Mouse (Mus musculus) cortical plate, adult 2 months (tissue): ENCODE results near the gene Vps4b. TPM values are rescaled to one million over a fixed set of nuclear protein-coding genes. Genes with fewer than 3 reads are reported as not detected.

ENCODE experiments used
- H3K27ac ChIP-seq: fragments of 200-500 bp; 2 replicates; pipeline ENCODE4 v1.5.1; 2012; ENCODE audit warnings: low read length, control low read depth, inconsistent platforms; ENCODE audit not compliant: insufficient read depth
- H3K4me1 ChIP-seq: fragments of 200-500 bp; 2 replicates; pipeline ENCODE4 v1.6.1; 2011; ENCODE audit warnings: low read length; ENCODE audit not compliant: control insufficient read depth, insufficient read depth
- H3K4me3 ChIP-seq: fragments of 200-500 bp; 2 replicates; pipeline ENCODE4 v1.5.1; 2011; ENCODE audit warnings: mild to moderate bottlenecking, low read length, control low read depth; ENCODE audit not compliant: insufficient read depth
- CTCF ChIP-seq: fragments of 200-500 bp; IDR thresholded peaks from 2 replicates; pipeline ENCODE4 v1.5.1; 2011; ENCODE audit warnings: mild to moderate bottlenecking, control low read depth, low read length; ENCODE audit not compliant: insufficient read depth; ENCODE audit errors: extremely low read depth
- POLR2A ChIP-seq: fragments of 200-500 bp; IDR thresholded peaks from 2 replicates; pipeline ENCODE4 v1.6.1; 2011; ENCODE audit warnings: mild to moderate bottlenecking, low read length, control low read depth; ENCODE audit not compliant: insufficient read depth; ENCODE audit errors: extremely low read depth
- polyA plus RNA-seq: library from polyadenylated mRNA; depleted of rRNA; stranded (reverse); fragments of >200 nt; gene quantifications from 2 replicates; pipeline ENCODE4 v1.2.3, GENCODE M21; 2012

Vps4b gene
- polyA plus RNA-seq, 1 experiment = 23.6 TPM

DNA sequence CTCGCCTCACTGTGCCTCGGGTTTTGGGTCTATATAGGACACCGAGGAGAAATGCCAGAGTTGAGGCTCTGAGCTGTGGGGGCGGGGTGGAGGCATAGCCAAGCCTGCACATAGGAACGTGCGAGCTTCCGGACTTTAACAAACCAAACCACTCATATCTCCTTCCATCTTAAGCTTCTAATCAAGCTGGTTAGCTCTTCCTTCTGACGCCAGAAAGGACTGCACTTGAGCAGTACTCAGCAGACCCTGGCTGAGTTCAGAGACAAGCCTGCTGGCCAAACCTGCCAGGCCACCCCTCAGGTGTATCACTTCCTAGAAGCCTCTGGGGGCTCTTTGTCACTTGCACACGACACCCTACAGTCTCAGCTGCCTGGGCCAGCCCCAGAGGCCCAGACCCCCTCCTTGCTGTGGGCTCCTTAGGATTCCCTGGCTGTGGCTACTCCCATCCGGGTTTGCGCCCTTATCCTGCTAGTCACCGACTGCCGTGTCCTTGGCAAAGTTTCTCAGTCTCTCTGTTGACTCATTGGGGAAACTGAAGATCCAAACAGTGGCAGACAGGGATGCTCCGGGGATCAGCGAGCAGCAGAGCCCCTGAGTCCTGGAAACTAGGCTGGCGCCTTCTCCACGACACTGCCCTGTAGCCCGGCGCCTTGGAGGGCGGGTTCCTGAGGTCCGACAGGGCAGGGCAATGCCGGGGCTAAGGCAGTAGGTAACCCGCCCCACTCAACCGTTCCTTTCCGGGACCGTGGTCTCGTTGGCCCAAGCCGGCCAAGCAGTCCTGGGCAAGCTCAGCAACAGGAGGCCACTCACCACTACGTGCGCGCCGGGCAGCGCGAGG is 37.6 kb downstream of the Vps4b start:
- no peak for TF ChIP-seq POLR2A
- no peak for TF ChIP-seq CTCF
- Histone ChIP-seq H3K4me1 (peaks cover 2% of the 10 kb centered on the region; the same call in 1 of the 2 replicates), H3K4me3 (peak overlapping the region; percentile 70), H3K27ac (peak overlapping the region; percentile 19)

DNA sequence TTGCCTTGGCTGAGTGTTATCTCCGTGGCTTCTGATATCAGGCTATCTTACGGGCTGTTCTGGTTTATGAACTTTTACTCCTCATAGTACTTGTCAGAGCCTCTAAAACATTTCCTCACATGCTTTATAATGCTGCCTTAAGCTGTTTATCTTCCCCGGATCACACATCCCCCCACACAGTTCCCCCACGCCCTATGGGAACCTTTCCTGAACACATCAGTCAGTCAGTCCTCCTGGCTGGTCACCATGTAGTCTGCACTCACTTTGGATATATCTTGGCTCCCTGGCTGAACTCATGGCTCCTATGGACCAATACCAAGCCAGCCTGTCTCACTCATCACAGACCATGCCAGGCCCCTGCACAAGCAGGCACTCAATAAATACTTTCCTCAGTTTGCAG is 39.9 kb downstream of the Vps4b start:
- Histone ChIP-seq H3K27ac (no peak overlapping the region), H3K4me1 (peaks cover 2% of the 10 kb centered on the region; the same call in 1 of the 2 replicates), H3K4me3 (no peak overlapping the region)
- no peak for TF ChIP-seq CTCF

DNA sequence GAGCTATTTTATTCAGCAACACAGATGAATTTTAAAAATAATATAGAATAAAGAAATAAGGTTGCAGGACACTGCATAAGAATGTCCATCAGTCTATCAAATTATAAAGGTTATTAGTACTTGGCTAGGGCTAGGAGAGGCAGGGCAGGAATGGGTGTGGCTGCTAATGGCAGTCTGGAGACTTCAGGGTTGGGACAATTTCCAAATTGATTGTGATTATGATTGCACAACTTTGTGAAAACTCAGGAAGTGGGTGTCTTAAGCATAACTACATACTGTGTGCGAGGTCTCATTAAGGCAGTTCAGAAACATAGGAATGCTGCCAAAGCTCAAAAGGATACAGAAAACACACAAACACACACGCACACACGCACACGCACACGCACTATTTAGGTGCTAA is 44.5 kb downstream of the Vps4b start:
- Histone ChIP-seq H3K4me1 (no peaks in the 10 kb centered on the region; the same call in 1 of the 2 replicates), H3K4me3 (no peak overlapping the region), H3K27ac (no peak overlapping the region)
- TF ChIP-seq POLR2A (no peak), CTCF (no peak)

DNA sequence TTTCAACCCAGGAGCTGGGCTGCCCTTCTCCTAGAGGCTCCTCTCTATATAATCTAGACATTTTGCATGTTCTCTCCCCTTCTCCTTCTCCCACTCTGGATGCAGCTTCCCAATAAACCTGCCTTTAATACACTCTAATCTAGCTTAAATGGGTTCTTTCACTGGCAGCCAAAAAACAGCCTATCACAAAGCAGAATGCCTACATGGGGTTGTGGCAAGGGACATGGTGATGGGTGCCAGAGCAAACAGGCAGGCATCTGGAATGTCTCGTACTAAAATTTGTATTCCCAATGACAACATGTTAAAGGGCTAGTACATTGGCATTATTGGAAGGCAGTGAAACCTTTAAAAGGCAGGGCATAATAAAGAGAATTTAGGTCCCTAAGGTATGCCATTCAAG is 45.9 kb downstream of the Vps4b start:
- no peaks in the 10 kb centered on the region; the same call in 1 of the 2 replicates for H3K4me1 ChIP-seq
- H3K4me3 ChIP-seq = no peak overlapping the region
- no peak for TF ChIP-seq CTCF
- no peak for TF ChIP-seq POLR2A
- no peak overlapping the region for H3K27ac ChIP-seq

DNA sequence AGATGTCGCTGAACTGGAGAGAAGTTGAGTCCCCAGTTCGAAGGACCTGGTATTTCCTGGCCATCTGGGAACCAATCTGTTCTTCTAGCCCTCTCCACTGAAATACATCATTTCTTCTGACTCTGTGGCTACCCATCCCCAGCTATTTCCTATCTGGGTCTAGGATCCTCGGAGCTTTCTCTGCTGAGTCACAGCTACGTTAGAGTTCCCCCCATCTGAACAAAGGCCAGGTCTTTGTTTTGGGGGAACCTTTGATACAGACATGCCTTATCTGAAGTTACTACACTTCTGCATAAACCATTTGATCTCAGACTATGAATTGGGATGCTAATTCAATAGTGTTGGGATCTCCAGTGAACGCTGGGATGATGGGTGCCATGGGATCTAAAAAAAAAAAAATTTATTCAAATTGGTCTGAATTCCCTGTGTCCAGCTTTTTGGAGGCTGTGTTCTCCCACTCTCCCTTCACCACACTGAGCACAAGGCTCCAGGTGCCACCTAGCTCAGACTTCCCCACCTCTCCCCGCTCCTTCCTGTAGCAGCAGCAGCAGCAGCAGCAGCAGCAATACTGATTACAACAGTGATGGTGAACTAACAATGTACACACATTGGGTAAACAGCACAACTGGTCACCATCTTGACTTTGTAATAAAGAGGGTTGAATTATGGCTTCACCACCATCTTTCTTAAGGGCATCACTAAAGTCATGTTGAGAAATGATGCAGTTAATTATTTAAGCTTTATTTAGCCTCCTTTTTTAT is 47.8 kb downstream of the Vps4b start:
- no peak overlapping the region for H3K27ac ChIP-seq
- no peak overlapping the region for H3K4me3 ChIP-seq
- H3K4me1 ChIP-seq = no peaks in the 10 kb centered on the region; the same call in 1 of the 2 replicates
- TF ChIP-seq POLR2A = no peak

DNA sequence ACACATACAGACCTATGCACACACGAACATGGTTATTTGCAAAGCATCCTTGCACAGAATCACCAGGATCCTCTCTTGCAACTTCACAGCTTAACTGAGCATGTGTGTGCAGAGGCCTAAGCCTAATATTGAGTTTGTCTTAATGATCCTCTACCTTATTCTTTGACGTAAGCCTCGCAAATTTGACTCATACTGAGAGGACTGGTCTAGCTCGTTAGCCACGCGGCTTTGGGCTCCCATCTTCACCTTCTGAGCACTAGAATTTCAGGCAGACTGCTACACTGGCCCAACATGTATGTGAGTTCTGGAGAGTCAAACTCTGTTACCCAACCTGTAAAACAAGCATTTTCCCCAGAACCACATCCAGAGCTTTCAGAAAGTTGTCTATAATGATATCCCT is 53.5 kb downstream of the Vps4b start:
- H3K4me1 ChIP-seq = no peaks in the 10 kb centered on the region
- TF ChIP-seq POLR2A (no peak), CTCF (no peak)
- no peak overlapping the region for H3K4me3 ChIP-seq
- H3K27ac ChIP-seq = no peak overlapping the region

DNA sequence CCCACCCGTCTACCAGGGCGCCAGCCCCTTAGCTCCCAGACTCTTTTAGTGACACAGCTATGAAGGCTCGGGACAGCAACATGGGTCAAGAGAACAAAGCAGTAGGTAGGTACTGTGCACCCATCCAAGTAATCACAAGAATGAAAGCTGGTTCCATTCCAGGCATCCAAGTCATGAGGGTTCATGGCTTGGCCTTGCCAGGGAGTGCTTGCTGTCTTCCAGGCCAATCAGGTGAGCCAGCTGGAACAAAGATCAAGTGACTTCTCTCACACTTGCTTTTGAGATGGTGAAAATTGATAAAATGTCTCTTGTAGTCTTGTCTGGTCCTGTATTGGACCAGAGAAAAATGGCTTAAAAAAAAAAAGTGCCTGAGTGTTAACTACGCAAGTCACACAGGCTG is 55.8 kb downstream of the Vps4b start:
- Histone ChIP-seq H3K27ac (no peak overlapping the region), H3K4me1 (no peaks in the 10 kb centered on the region), H3K4me3 (no peak overlapping the region)
- TF ChIP-seq POLR2A = no peak
- no peak for TF ChIP-seq CTCF

DNA sequence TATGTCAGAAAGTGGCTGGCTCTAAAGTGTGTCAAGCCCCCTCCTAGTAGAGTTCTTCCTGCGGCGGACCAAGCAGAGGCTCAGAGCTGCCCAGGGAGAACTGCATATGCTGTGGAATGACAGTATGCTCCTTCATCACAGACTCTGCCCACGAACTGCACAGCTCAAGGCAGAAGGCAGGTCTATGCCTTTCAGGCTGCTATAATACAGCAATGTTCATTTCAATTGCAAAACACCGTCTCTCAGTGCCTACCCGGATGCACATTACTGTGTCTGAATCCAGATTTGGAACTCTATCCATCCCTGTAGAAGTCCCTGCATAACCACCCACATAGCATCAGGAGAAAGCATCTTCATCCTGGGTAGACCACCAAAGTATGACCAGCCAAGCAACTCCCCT is 56.7 kb downstream of the Vps4b start:
- TF ChIP-seq POLR2A = no peak
- no peak for TF ChIP-seq CTCF
- Histone ChIP-seq H3K4me1 (no peaks in the 10 kb centered on the region), H3K27ac (no peak overlapping the region), H3K4me3 (no peak overlapping the region)

DNA sequence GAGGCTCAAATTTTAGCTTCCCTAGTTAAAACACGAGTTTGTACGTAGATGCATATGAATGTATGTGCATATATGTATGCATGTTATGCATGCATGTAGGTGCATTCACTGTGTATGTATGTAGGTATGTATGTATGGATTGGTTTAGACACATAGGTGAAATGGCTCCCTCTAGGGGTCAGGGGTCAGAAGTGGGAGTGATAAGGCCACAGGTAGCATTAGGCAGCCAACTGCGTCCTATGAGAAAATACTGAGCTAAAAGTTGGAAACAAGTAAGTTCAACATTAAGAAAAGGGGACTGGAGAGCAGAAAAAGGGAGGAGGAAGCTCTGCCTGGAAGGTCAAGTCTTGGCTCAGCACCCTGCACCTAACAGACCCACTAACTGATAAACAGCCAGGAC is 58.4 kb downstream of the Vps4b start:
- Histone ChIP-seq H3K27ac (no peak overlapping the region), H3K4me3 (no peak overlapping the region), H3K4me1 (no peaks in the 10 kb centered on the region)
- no peak for TF ChIP-seq POLR2A
- no peak for TF ChIP-seq CTCF

DNA sequence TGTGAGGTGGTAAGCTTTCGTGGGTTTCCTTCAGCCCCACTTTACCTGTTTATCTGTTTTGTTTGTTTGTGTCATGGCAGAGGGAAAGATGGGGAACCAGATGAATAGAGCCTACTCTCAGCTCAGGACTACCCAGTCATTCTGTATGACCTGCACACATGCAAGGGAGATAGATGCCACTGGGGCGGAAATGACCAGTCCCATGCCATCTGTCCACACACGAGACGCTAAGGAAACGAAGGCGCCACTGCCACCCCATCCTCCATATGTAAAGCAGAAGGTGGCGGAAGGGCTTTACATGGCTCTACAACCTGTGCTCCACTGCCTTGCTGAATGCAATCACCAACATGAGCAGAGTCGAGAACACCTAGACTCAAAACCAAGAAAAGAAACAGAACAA is 60.3 kb downstream of the Vps4b start:
- no peaks in the 10 kb centered on the region for H3K4me1 ChIP-seq
- no peak overlapping the region for H3K4me3 ChIP-seq
- TF ChIP-seq CTCF (no peak), POLR2A (no peak)
- no peak overlapping the region for H3K27ac ChIP-seq
